Mouse (Mus musculus): ENCODE measurements around the gene Ttc17. TPM values are rescaled to one million over a fixed set of nuclear protein-coding genes. Genes with fewer than 3 reads are reported as not detected.

The Ttc17 gene
- total RNA-seq, 1 experiment from 2014 or later = 25.3 TPM

- ATAC-seq (replicated peaks in 1 of 2; ENCODE audit: insufficient read depth in 1 of 2, low FRiP score in 2 of 2, low TSS enrichment in 1 of 2, low read depth in 1 of 2, poor library complexity in 2 of 2, severe bottlenecking in 2 of 2) = no peak
These were observed 72.4 kb downstream of the Ttc17 start for GRCm38 (mm10) chr2:94333841-94334741.

DNA sequence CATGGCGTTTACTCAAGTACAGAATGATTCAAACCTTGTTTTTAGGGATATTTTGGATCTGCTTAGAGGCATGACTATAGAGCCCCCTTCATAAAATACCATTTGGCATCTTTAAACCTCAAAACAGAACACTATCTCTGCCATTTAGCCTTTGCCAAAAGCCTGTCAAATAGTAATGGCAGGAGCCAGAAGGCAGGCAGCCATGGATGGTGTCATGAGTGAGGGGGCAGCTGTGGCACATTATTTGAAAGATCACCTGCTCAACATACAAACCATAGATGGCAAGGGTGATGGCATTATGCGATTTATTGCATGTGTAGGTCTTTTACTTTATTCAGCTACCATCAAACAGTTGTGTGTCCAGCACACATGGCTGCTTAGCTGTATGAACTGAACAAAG, 73.4 kb downstream of the Ttc17 start:
- ATAC-seq (replicated peaks in 1 of 2; ENCODE audit: insufficient read depth in 1 of 2, low FRiP score in 2 of 2, low TSS enrichment in 1 of 2, low read depth in 1 of 2, poor library complexity in 2 of 2, severe bottlenecking in 2 of 2) = no peak

GRCm38 (mm10) chr2:94329336-94329735, 77.2 kb downstream of the Ttc17 start:
- ATAC-seq (replicated peaks in 1 of 2; ENCODE audit: insufficient read depth in 1 of 2, low FRiP score in 2 of 2, low TSS enrichment in 1 of 2, low read depth in 1 of 2, poor library complexity in 2 of 2, severe bottlenecking in 2 of 2) = no peak

GRCm38 (mm10) chr2:94327836-94328235, 78.7 kb downstream of the Ttc17 start:
- no peak for ATAC-seq (replicated peaks in 1 of 2; ENCODE audit: insufficient read depth in 1 of 2, low FRiP score in 2 of 2, low TSS enrichment in 1 of 2, low read depth in 1 of 2, poor library complexity in 2 of 2, severe bottlenecking in 2 of 2)

DNA sequence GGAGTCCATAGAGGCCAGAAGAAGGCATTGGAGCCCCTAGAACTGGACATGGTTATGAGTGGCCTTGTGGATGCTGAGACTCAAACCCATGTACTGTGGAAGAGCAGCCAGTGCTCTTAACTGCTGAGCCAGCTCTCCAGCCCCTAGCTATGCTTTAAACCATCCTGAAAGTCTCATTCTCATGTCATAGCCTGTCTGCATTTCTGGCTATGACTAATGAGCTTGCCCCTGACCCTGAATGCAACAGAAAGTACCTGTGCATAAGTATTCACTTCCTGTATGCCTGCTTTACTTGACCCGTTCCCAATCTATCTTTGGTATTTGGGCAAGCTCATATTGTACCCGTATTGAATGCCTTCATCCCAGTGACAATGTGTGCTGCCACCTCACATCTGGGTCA, 86.7 kb downstream of the Ttc17 start:
- ATAC-seq (replicated peaks in 1 of 2; ENCODE audit: insufficient read depth in 1 of 2, low FRiP score in 2 of 2, low TSS enrichment in 1 of 2, low read depth in 1 of 2, poor library complexity in 2 of 2, severe bottlenecking in 2 of 2) = no peak

GRCm38 (mm10) chr2:94316526-94316925, 90.0 kb downstream of the Ttc17 start:
- ATAC-seq (replicated peaks in 1 of 2; ENCODE audit: insufficient read depth in 1 of 2, low FRiP score in 2 of 2, low TSS enrichment in 1 of 2, low read depth in 1 of 2, poor library complexity in 2 of 2, severe bottlenecking in 2 of 2) = no peak

GRCm38 (mm10) chr2:94303984-94304383, 102.5 kb downstream of the Ttc17 start:
- ATAC-seq (replicated peaks in 1 of 2; ENCODE audit: insufficient read depth in 1 of 2, low FRiP score in 2 of 2, low TSS enrichment in 1 of 2, low read depth in 1 of 2, poor library complexity in 2 of 2, severe bottlenecking in 2 of 2) = no peak

DNA sequence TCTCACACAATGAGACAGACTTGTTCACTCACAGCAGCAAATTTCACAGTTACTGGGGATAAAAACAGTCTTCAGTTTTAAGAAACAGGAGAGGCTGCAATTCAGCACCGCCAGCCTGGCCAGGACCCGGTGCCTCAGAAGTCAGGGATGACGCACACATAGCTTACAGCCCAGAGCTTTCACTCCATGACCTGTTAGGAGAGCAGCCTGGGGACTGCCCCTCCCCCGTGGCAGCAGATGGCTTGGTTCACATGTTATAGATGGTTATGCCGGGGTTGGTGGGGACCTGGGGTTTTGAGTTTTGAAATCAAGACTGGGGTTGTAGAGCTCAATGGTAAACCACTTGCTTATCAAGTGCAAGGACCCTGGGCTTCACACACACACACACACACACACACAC, 104.1 kb downstream of the Ttc17 start:
- no peak for ATAC-seq (replicated peaks in 1 of 2; ENCODE audit: insufficient read depth in 1 of 2, low FRiP score in 2 of 2, low TSS enrichment in 1 of 2, low read depth in 1 of 2, poor library complexity in 2 of 2, severe bottlenecking in 2 of 2)

GRCm38 (mm10) chr2:94301749-94302148, 104.7 kb downstream of the Ttc17 start:
- no peak for ATAC-seq (replicated peaks in 1 of 2; ENCODE audit: insufficient read depth in 1 of 2, low FRiP score in 2 of 2, low TSS enrichment in 1 of 2, low read depth in 1 of 2, poor library complexity in 2 of 2, severe bottlenecking in 2 of 2)

- no peak for ATAC-seq (replicated peaks in 1 of 2; ENCODE audit: insufficient read depth in 1 of 2, low FRiP score in 2 of 2, low TSS enrichment in 1 of 2, low read depth in 1 of 2, poor library complexity in 2 of 2, severe bottlenecking in 2 of 2)
These were observed 109.0 kb downstream of the Ttc17 start for GRCm38 (mm10) chr2:94297467-94297866.

DNA sequence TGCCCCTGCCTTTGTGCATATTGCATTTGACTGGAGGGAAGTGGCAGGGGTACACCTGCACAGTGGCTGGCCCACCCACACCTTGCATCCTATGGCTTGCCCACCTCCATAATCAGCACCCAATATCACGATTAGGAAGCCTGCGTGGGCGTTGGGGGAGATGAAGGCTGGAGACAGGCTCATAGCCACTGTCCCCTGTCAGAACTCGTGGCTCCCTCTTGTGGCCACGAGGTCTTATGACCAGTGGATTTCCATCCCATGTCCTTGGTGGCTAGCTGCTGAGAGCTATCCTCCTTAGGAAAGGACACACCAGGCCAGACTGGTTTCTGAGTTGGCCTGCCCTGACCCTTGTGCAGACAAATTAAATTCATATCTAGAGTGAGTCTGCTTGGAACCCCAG, 116.0 kb downstream of the Ttc17 start:
- ATAC-seq (replicated peaks in 1 of 2; ENCODE audit: insufficient read depth in 1 of 2, low FRiP score in 2 of 2, low TSS enrichment in 1 of 2, low read depth in 1 of 2, poor library complexity in 2 of 2, severe bottlenecking in 2 of 2) = peak; percentile 72 to 85

DNA sequence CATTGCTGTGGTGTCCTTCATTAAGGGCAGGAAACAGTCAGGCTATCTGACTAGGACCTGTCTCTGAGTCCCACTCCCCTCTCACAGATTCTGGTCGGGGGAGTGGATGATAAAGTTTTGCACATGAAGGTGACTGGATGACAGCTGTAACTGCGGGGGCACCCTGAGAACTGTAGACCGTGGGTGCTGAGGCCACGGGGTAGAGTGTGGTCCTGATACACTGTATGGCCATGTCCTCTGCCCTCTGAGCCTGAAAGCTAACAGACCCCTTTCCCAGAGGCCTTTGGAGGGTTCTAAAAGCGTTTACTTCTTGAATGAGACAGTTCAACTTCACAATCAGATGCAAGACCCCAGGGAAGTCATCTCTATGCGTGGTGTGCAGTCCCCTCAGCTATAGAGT, 116.8 kb downstream of the Ttc17 start:
- ATAC-seq (replicated peaks in 1 of 2; ENCODE audit: insufficient read depth in 1 of 2, low FRiP score in 2 of 2, low TSS enrichment in 1 of 2, low read depth in 1 of 2, poor library complexity in 2 of 2, severe bottlenecking in 2 of 2) = no peak

DNA sequence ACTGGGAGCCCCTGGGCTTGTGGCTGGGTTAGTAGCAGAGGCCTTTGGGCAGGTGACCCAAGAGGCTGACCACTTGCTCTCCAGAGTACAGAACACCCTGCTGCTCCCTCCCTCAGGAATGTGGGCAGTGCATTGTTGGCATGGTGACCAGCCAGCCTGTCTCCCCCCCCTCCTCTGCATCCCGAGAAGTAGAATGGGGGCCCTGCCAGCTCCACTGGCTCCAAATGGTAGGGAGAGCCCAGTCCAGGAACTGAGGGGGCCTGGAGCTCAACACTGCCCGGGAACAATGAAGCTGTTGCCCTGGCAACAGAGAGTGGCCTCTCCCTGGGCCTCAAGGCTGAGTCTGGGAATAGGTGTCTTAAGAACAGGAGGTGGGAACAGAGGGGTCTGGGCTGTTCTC, 117.3 kb downstream of the Ttc17 start:
- no peak for ATAC-seq (replicated peaks in 1 of 2; ENCODE audit: insufficient read depth in 1 of 2, low FRiP score in 2 of 2, low TSS enrichment in 1 of 2, low read depth in 1 of 2, poor library complexity in 2 of 2, severe bottlenecking in 2 of 2)

GRCm38 (mm10) chr2:94288086-94288485, 118.4 kb downstream of the Ttc17 start:
- no peak for ATAC-seq (replicated peaks in 1 of 2; ENCODE audit: insufficient read depth in 1 of 2, low FRiP score in 2 of 2, low TSS enrichment in 1 of 2, low read depth in 1 of 2, poor library complexity in 2 of 2, severe bottlenecking in 2 of 2)

- no peak for ATAC-seq (replicated peaks in 1 of 2; ENCODE audit: insufficient read depth in 1 of 2, low FRiP score in 2 of 2, low TSS enrichment in 1 of 2, low read depth in 1 of 2, poor library complexity in 2 of 2, severe bottlenecking in 2 of 2)
These were observed 119.1 kb downstream of the Ttc17 start for GRCm38 (mm10) chr2:94287435-94287834.

DNA sequence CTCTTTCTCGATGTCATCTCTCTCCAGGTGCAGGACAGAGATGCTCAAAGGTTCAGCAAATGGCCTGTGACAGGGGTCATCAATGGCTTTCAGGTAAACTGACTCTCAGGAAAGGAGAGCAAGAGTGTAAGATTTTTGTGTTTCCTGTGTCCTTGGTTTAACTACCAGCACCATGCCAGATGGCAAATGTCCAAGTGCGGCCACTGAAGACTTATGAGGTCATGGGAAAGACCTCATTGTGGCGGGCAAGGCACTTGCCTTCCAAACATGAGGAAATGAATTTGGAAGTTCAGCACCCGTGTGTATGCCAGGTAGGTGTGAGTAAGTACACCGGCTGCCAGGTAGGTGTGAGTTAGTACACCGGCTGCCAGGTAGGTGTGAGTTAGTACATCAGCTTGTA, 123.0 kb downstream of the Ttc17 start:
- no peak for ATAC-seq (replicated peaks in 1 of 2; ENCODE audit: insufficient read depth in 1 of 2, low FRiP score in 2 of 2, low TSS enrichment in 1 of 2, low read depth in 1 of 2, poor library complexity in 2 of 2, severe bottlenecking in 2 of 2)

DNA sequence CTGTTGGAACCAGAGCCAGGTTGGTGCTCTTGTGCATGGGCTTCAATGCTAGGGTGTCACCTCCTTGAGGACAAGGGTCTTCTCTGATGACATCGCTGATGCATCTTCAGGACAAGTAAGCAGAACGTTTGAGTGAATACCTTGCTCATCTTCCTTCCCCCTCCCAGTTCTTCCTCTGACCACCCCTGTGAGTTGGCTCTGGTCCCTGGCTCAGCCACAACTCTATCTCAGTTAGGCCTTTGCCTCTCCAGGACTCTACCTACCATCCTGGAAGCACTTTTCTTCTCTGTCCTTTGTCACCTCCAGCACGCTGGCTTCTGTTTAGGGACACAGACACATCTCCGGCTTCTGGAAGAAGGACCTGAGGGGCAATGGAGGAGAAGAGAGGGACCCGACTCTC, 126.9 kb downstream of the Ttc17 start:
- no peak for ATAC-seq (replicated peaks in 1 of 2; ENCODE audit: insufficient read depth in 1 of 2, low FRiP score in 2 of 2, low TSS enrichment in 1 of 2, low read depth in 1 of 2, poor library complexity in 2 of 2, severe bottlenecking in 2 of 2)

GRCm38 (mm10) chr2:94276103-94276502, 130.4 kb downstream of the Ttc17 start:
- no peak for ATAC-seq (replicated peaks in 1 of 2; ENCODE audit: insufficient read depth in 1 of 2, low FRiP score in 2 of 2, low TSS enrichment in 1 of 2, low read depth in 1 of 2, poor library complexity in 2 of 2, severe bottlenecking in 2 of 2)

- ATAC-seq (replicated peaks in 1 of 2; ENCODE audit: insufficient read depth in 1 of 2, low FRiP score in 2 of 2, low TSS enrichment in 1 of 2, low read depth in 1 of 2, poor library complexity in 2 of 2, severe bottlenecking in 2 of 2) = no peak
These were observed 130.8 kb downstream of the Ttc17 start for GRCm38 (mm10) chr2:94275658-94276057.
